Mouse (Mus musculus) brain, adult 10 weeks (tissue): ENCODE data around the gene Htr5a. TPM values are rescaled to one million over a fixed set of nuclear protein-coding genes. Genes with fewer than 3 reads are reported as not detected.

Experiments
- polyA plus RNA-seq: library from polyadenylated mRNA; stranded (reverse); fragments of 350-450 nt; fragmentation: Illumina TruSeq; extraction: RNeasy Lipid Tissue Mini Kit (QIAGEN cat#74804); gene quantifications from one replicate; pipeline ENCODE4 v1.2.3, GENCODE M21; 2015; ENCODE audit warnings: low read depth, low replicate concordance

Gene Htr5a
- 9.1 TPM for polyA plus RNA-seq

GRCm38 (mm10) chr5:27841701-27842295, at the start of gene Htr5a:
Gene Htr5a (plus strand): TSS chr5:27842149.

Other genes with a start within 250 kb of the Htr5a start
- 23.0 TPM for gene Paxip1, start 50.5 kb upstream of the Htr5a start, polyA plus RNA-seq
- gene Insig1, start 229.2 kb downstream of the Htr5a start, polyA plus RNA-seq, result 78.8 TPM